8 mouse cellular contexts compared by ENCODE assay signal in the genomic region with DNA sequence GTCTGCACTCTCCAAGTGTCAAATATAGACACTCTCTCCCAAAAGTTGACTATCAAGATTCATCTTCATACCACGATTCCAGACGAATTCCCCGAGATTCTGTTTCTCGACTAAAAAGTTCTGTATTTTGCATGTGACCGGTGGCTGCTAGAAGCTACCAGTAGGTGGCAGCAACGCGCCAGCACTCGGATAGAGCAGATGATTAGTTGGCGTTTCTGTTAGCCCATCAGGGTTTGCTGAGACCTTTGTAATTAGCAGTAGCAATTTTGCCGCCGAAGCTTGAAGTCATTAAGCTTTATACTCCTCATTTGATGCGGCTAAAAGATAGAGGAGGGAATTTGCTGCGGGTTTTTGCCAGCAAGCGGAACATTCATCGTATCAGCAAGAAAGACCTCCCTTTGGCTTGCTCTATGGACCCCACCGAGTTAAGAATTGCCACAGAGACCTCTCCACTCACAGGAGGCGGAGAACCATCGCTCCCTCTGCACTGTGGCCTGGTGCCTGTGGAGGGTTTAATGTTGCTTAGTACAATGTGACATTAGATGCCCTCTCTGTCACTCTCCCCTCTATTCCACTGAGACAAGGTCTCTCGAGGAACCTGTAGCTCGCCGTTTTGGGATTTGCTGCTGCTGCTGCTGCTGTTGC. TPM values are rescaled to one million over a fixed set of nuclear protein-coding genes. Genes with fewer than 3 reads are reported as not detected.
DNase-seq lines count a peak whose midpoint lies in the region; ATAC-seq and TF ChIP-seq lines count a peak whose summit lies in the region.

No protein-coding gene starts in this region.

- no peaks in the 10 kb centered on the region for H3K4me1 ChIP-seq in kidney, embryonic 14.5 days (ENCODE audit: control insufficient read depth, insufficient read depth, low read length)
- no peaks in the 10 kb centered on the region for H3K4me1 ChIP-seq in limb, embryonic 14.5 days (ENCODE audit: control insufficient read depth, insufficient read depth, low read length)

- H3K4me3 ChIP-seq in kidney, embryonic 14.5 days (ENCODE audit: low read length) = no peak overlapping the region
- no peak overlapping the region for H3K4me3 ChIP-seq in limb, embryonic 14.5 days (replicated peaks; ENCODE audit: low read length)

- H3K36me3 ChIP-seq in kidney, embryonic 14.5 days (ENCODE audit: control insufficient read depth, insufficient read depth, low read length) = no peaks in the 10 kb centered on the region
- no peaks in the 10 kb centered on the region for H3K36me3 ChIP-seq in limb, embryonic 14.5 days (ENCODE audit: control insufficient read depth, insufficient read depth, low read length)

- no peaks in the 10 kb centered on the region for H3K27me3 ChIP-seq in kidney, embryonic 14.5 days (ENCODE audit: control insufficient read depth, insufficient read depth, low read length)
- H3K27me3 ChIP-seq in limb, embryonic 14.5 days (ENCODE audit: control insufficient read depth, insufficient read depth, low read length) = no peaks in the 10 kb centered on the region

- ATAC-seq in kidney, embryonic 14.5 days (ENCODE audit: low FRiP score, low TSS enrichment) = 0 out of 2 replicates have a peak, but pooled peaks have one; percentile 55
- ATAC-seq in limb, embryonic 14.5 days (ENCODE audit: low FRiP score, low read depth) = no peak

- H3K9me3 ChIP-seq in kidney, embryonic 14.5 days (ENCODE audit: control insufficient read depth, low read length) = no peaks in the 10 kb centered on the region
- H3K9me3 ChIP-seq in limb, embryonic 14.5 days (ENCODE audit: control insufficient read depth, low read length) = no peaks in the 10 kb centered on the region

- no peak for TF ChIP-seq POLR2A in limb, embryonic 14.5 days (IDR thresholded peaks at IDR 0.05; ENCODE audit: borderline replicate concordance, extremely low read depth, insufficient read depth, insufficient read length)

- H3K27ac ChIP-seq in kidney, embryonic 14.5 days (ENCODE audit: low read depth, low read length) = no peak overlapping the region
- no peak overlapping the region for H3K27ac ChIP-seq in limb, embryonic 14.5 days (replicated peaks; ENCODE audit: low read depth, low read length)

- H3K9ac ChIP-seq in kidney, embryonic 14.5 days (ENCODE audit: low read depth, low read length) = no peak overlapping the region
- no peak overlapping the region for H3K9ac ChIP-seq in limb, embryonic 14.5 days (ENCODE audit: low read depth, low read length, severe bottlenecking)

- no peak overlapping the region for H3K4me2 ChIP-seq in kidney, embryonic 14.5 days (replicated peaks; ENCODE audit: low read depth, low read length)
- no peak overlapping the region; the same call in 1 of the 2 replicates for H3K4me2 ChIP-seq in limb, embryonic 14.5 days (replicated peaks; ENCODE audit: low read depth, low read length, severe bottlenecking)

- intact Hi-C loops in gastrocnemius, postnatal 14 days (cut with DNase I; ENCODE audit: low total_unique reads) = loop anchor here (2.0 to 5.0 kb wide), 2 partner anchors 74 to 105 kb away; no protein-coding TSS in a partner anchor

- WGBS in kidney, embryonic 14.5 days = 33% methylated on average over 21 of the region's 21 CpGs
- 30% methylated on average over 21 of the region's 21 CpGs for WGBS in limb, embryonic 14.5 days

- DNase-seq in 3T3-L1 (ENCODE audit: low read depth, low spot score) = peak; percentile 84
- DNase-seq in T-cell, adult 2 months (ENCODE audit: low spot score) = peak; percentile 44
- peak; percentile 80 to 86 for DNase-seq in cerebellum, postnatal 25 days
- peak; percentile 64 for DNase-seq in gastrocnemius, postnatal 14 days
- peak; percentile 80 for DNase-seq in limb, embryonic 14.5 days (ENCODE audit: low spot score)
- peak; percentile 37 to 62 for DNase-seq in natural killer cell, adult 2 months (ENCODE audit: low spot score in 2 of 2)
- DNase-seq in telencephalon, adult 2 months (ENCODE audit: low read depth, low spot score) = peak; percentile 19

RNA-seq across cellular contexts. Expression of gene Abcc2, which starts 50.6 kb away (rescaled TPM):
- not detected for total RNA-seq in gastrocnemius, postnatal 14 days (2021)
- 0.94 and 1.7 TPM in 2 replicates for polyA plus RNA-seq in kidney, embryonic 14.5 days (2014; fragmentation: Nextera tagmentation; extraction: Ambion mirVana)
- polyA plus RNA-seq in limb, embryonic 14.5 days (2012; rRNA removed) = 0.11 and 0.18 TPM in 2 replicates
- polyA plus RNA-seq in limb, embryonic 14.5 days (2014; fragmentation: Nextera tagmentation; extraction: Ambion mirVana) = 0.32 TPM in 1 of 2 replicates, not detected in the other

Comparison
In these comparisons a context has a peak if more than half of its experiments do, and no peak if none do; other contexts are left out.
1. DNase-seq: peak in every context shown above with its lines; median percentile 84 in 3T3-L1; 83 in cerebellum, postnatal 25 days; 80 in limb, embryonic 14.5 days; 64 in gastrocnemius, postnatal 14 days; 50 in natural killer cell, adult 2 months; 44 in T-cell, adult 2 months; 19 in telencephalon, adult 2 months.